Mouse (Mus musculus) megakaryocyte, embryonic 14.5 days (primary cell): ENCODE results near the gene Tjp1.

ENCODE experiments used
- FLI1 ChIP-seq: IDR thresholded peaks from 2 replicates; pipeline ENCODE4 v1.6.1; 2012; ENCODE audit warnings: low read length, inconsistent platforms, mixed read lengths
- GATA1 ChIP-seq: IDR thresholded peaks from 3 replicates; pipeline ENCODE4 v1.6.1; 2012; ENCODE audit warnings: mixed read lengths, low read length, inconsistent platforms, borderline replicate concordance

DNA sequence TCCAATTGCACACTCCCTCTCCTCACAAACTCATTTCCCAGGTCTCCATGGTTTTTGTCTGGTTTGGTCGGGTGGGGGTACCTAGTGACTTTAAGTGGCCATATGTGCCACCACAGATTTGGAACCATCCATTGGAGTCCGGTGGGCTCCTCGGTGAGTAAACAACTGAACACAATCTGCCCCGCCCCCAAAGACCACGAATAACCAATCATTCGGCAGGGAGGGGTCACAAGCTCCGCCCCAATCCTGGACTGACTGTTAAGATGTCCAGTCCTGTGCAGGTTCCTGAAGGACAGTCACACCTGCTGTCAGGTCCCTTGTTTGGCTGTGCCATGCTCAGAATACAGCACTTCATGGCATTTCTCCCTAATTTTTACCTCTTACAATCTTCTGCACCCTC lies 37.1 kb downstream of the Tjp1 start:
- TF ChIP-seq GATA1 (no peak), FLI1 (no peak)
